Mouse (Mus musculus): ENCODE measurements around the gene Fam217b. TPM values are rescaled to one million over a fixed set of nuclear protein-coding genes. Genes with fewer than 3 reads are reported as not detected.

Gene Fam217b
- total and polyA plus RNA-seq, 3 experiments, result 5.5 to 10.6 (median 9.1) TPM

GRCm38 (mm10) chr2:178413081-178413480 lies 1.2 kb upstream of the Fam217b start:
- Histone ChIP-seq H3K4me3 (peak overlapping the region; percentile 70), H3K4me1 (ENCODE audit: control insufficient read depth, insufficient read depth, low read length) (peaks cover 10% of the 10 kb centered on the region), H3K27me3 (ENCODE audit: control insufficient read depth, insufficient read depth, low read length) (no peaks in the 10 kb centered on the region), H3K9ac (ENCODE audit: low read depth, low read length) (peak overlapping the region; percentile 92; the same call in 1 of the 2 replicates), H3K27ac (peak overlapping the region; percentile 90), H3K36me3 (ENCODE audit: control insufficient read depth, insufficient read depth, low read length) (no peaks in the 10 kb centered on the region), H3K79me2 (replicated peaks; ENCODE audit: control insufficient read depth, insufficient read depth, low read length) (no peaks in the 10 kb centered on the region)
- TF ChIP-seq CTCF (IDR thresholded peaks at IDR 0.05) (no peak), EP300 (IDR thresholded peaks at IDR 0.05; ENCODE audit: insufficient read depth, low read depth, low read length) (no peak), POLR2A (IDR thresholded peaks at IDR 0.05; ENCODE audit: insufficient read depth, low read depth, low read length) (no peak)
- DNase-seq, result no peak
- WGBS, result 48% methylated on average over 13 of the region's 13 CpGs
- intact Hi-C loops (cut with DNase I), result loop anchor here (5.0 kb wide), 1 partner anchor 79 kb away; no protein-coding TSS in a partner anchor

- Histone ChIP-seq H3K79me2 (replicated peaks; ENCODE audit: control insufficient read depth, insufficient read depth, low read length) (no peaks in the 10 kb centered on the region), H3K4me1 (ENCODE audit: control insufficient read depth, insufficient read depth, low read length) (peaks cover 10% of the 10 kb centered on the region), H3K36me3 (ENCODE audit: control insufficient read depth, insufficient read depth, low read length) (no peaks in the 10 kb centered on the region), H3K27me3 (ENCODE audit: control insufficient read depth, insufficient read depth, low read length) (no peaks in the 10 kb centered on the region), H3K4me3 (peak overlapping the region; percentile 70), H3K9ac (ENCODE audit: low read depth, low read length) (peak overlapping the region; percentile 92), H3K27ac (peak overlapping the region; percentile 90)
- TF ChIP-seq CTCF (IDR thresholded peaks at IDR 0.05) (no peak), EP300 (IDR thresholded peaks at IDR 0.05; ENCODE audit: insufficient read depth, low read depth, low read length) (no peak), POLR2A (IDR thresholded peaks at IDR 0.05; ENCODE audit: insufficient read depth, low read depth, low read length) (no peak)
- peak; percentile 58 to 60 for DNase-seq
- WGBS, result 19% methylated on average over 71 of the region's 75 CpGs
- intact Hi-C loops (cut with DNase I), result loop anchor here (5.0 kb wide), 1 partner anchor 79 kb away; no protein-coding TSS in a partner anchor
Observed at GRCm38 (mm10) chr2:178413481-178414260, 653 bp upstream of the Fam217b start.

GRCm38 (mm10) chr2:178415150-178415448 lies 775 bp downstream of the Fam217b start:
- Histone ChIP-seq H3K27ac (peak overlapping the region; percentile 90), H3K4me3 (peak overlapping the region; percentile 70), H3K36me3 (ENCODE audit: control insufficient read depth, insufficient read depth, low read length) (no peaks in the 10 kb centered on the region), H3K27me3 (ENCODE audit: control insufficient read depth, insufficient read depth, low read length) (no peaks in the 10 kb centered on the region), H3K79me2 (replicated peaks; ENCODE audit: control insufficient read depth, insufficient read depth, low read length) (no peaks in the 10 kb centered on the region), H3K4me1 (ENCODE audit: control insufficient read depth, insufficient read depth, low read length) (peaks cover 10% of the 10 kb centered on the region), H3K9ac (ENCODE audit: low read depth, low read length) (no peak overlapping the region; the same call in 1 of the 2 replicates)
- intact Hi-C loops (cut with DNase I), result no loop called here
- TF ChIP-seq EP300 (IDR thresholded peaks at IDR 0.05; ENCODE audit: insufficient read depth, low read depth, low read length), result no peak
- no peak for TF ChIP-seq POLR2A (IDR thresholded peaks at IDR 0.05; ENCODE audit: insufficient read depth, low read depth, low read length)
- TF ChIP-seq CTCF (IDR thresholded peaks at IDR 0.05), result no peak
- DNase-seq, result no peak
- WGBS, result 23% methylated on average over 3 of the region's 3 CpGs

GRCm38 (mm10) chr2:178416427-178416826 lies 2.1 kb downstream of the Fam217b start:
- Histone ChIP-seq H3K9ac (ENCODE audit: low read depth, low read length) (no peak overlapping the region), H3K27ac (no peak overlapping the region; the same call in 1 of the 2 replicates), H3K4me1 (ENCODE audit: control insufficient read depth, insufficient read depth, low read length) (peaks cover 10% of the 10 kb centered on the region), H3K79me2 (replicated peaks; ENCODE audit: control insufficient read depth, insufficient read depth, low read length) (no peaks in the 10 kb centered on the region), H3K27me3 (ENCODE audit: control insufficient read depth, insufficient read depth, low read length) (no peaks in the 10 kb centered on the region), H3K36me3 (ENCODE audit: control insufficient read depth, insufficient read depth, low read length) (no peaks in the 10 kb centered on the region), H3K4me3 (no peak overlapping the region)
- TF ChIP-seq POLR2A (IDR thresholded peaks at IDR 0.05; ENCODE audit: insufficient read depth, low read depth, low read length) (no peak), EP300 (IDR thresholded peaks at IDR 0.05; ENCODE audit: insufficient read depth, low read depth, low read length) (no peak), CTCF (IDR thresholded peaks at IDR 0.05) (no peak)
- WGBS, result 55% methylated on average over 13 of the region's 13 CpGs
- peak in 1 of 2 experiments; percentile 31 for DNase-seq
- intact Hi-C loops (cut with DNase I), result no loop called here

GRCm38 (mm10) chr2:178416970-178417369 lies 2.6 kb downstream of the Fam217b start:
- H3K4me1 ChIP-seq (ENCODE audit: control insufficient read depth, insufficient read depth, low read length), result peaks cover 9% of the 10 kb centered on the region

GRCm38 (mm10) chr2:178420576-178420975 lies 6.3 kb downstream of the Fam217b start:
- H3K79me2 ChIP-seq (replicated peaks; ENCODE audit: control insufficient read depth, insufficient read depth, low read length), result no peaks in the 10 kb centered on the region
- TF ChIP-seq POLR2A (IDR thresholded peaks at IDR 0.05; ENCODE audit: insufficient read depth, low read depth, low read length) (no peak), CTCF (IDR thresholded peaks at IDR 0.05) (no peak), EP300 (IDR thresholded peaks at IDR 0.05; ENCODE audit: insufficient read depth, low read depth, low read length) (no peak)
- H3K4me3 ChIP-seq, result no peak overlapping the region
- H3K9ac ChIP-seq (ENCODE audit: low read depth, low read length), result no peak overlapping the region
- H3K27me3 ChIP-seq (ENCODE audit: control insufficient read depth, insufficient read depth, low read length), result no peaks in the 10 kb centered on the region
- intact Hi-C loops (cut with DNase I), result no loop called here
- H3K36me3 ChIP-seq (ENCODE audit: control insufficient read depth, insufficient read depth, low read length), result peaks cover 5% of the 10 kb centered on the region; the same call in 1 of the 2 replicates
- H3K4me1 ChIP-seq (ENCODE audit: control insufficient read depth, insufficient read depth, low read length), result no peaks in the 10 kb centered on the region; the same call in 1 of the 2 replicates
- no peak for DNase-seq
- 78% methylated on average over 9 of the region's 9 CpGs for WGBS
- H3K27ac ChIP-seq, result no peak overlapping the region

More at GRCm38 (mm10) chr2:178416970-178417369, 2.6 kb downstream of the Fam217b start:
- H3K36me3 ChIP-seq (ENCODE audit: control insufficient read depth, insufficient read depth, low read length), result peaks cover under 1% of the 10 kb centered on the region; the same call in 1 of the 2 replicates
- H3K27me3 ChIP-seq (ENCODE audit: control insufficient read depth, insufficient read depth, low read length), result no peaks in the 10 kb centered on the region
- H3K27ac ChIP-seq, result no peak overlapping the region
- no peaks in the 10 kb centered on the region for H3K79me2 ChIP-seq (replicated peaks; ENCODE audit: control insufficient read depth, insufficient read depth, low read length)
- TF ChIP-seq POLR2A (IDR thresholded peaks at IDR 0.05; ENCODE audit: insufficient read depth, low read depth, low read length) (no peak), EP300 (IDR thresholded peaks at IDR 0.05; ENCODE audit: insufficient read depth, low read depth, low read length) (no peak), CTCF (IDR thresholded peaks at IDR 0.05) (no peak)
- 66% methylated on average over 4 of the region's 4 CpGs for WGBS
- intact Hi-C loops (cut with DNase I), result no loop called here
- no peak overlapping the region for H3K4me3 ChIP-seq
- H3K9ac ChIP-seq (ENCODE audit: low read depth, low read length), result no peak overlapping the region
- no peak for DNase-seq

All from heart, adult 2 months (tissue).